Mouse (Mus musculus): Measurements from ENCODE around the gene Spag5. TPM values are rescaled to one million over a fixed set of nuclear protein-coding genes. Genes with fewer than 3 reads are reported as not detected.

Spag5 gene
- polyA plus RNA-seq, 1 experiment from 2014 or later: 4.6 TPM

DNA sequence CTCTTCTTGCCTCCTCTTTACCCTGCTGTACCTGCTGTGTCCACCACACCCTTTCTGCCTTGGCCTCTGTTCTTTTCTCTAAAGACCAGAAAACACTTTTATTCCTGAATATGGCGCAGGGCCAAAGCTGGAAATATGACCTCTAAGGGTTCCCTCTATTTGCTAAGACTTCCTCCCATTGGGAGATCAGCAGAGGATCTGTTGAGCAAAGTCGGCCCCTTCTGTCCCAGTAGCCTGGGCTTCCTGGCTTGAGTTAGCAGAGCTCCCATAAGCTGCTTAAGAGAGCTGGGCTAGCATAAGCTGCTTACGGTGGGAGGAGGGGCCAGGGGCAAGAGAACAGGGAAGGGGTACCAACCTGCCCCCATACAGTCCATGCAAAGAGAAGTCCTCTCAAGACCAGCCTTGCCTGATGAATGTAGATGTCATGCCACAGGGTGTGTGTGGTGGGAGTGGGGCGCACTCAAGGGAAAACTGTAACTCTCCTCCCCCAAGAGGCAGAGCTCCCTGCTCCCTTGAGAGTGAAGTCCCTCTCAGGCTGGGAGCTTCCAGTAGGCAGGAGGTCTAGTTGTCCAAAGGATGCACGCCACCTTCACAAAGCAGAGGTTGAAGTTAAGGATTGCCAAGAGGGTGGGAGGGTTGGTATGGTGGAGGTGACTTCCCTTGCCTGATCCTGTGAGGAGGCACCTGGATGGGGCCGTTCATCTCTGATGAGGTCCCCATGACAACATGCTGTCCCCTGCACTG lies 45.2 kb downstream of the Spag5 start:
- H3K36me3 ChIP-seq (ENCODE audit: control insufficient read depth, insufficient read depth): peaks cover 13% of the 10 kb centered on the region; the same call in 1 of the 2 replicates
- H3K4me3 ChIP-seq (ENCODE audit: low read depth, low read length): no peak overlapping the region
- no peaks in the 10 kb centered on the region for H3K27me3 ChIP-seq (replicated peaks; ENCODE audit: control insufficient read depth, insufficient read depth, low read length)
- no peaks in the 10 kb centered on the region for H3K9me3 ChIP-seq (ENCODE audit: control insufficient read depth)
- H3K9ac ChIP-seq (ENCODE audit: low read depth, low read length): no peak overlapping the region
- peaks cover 12% of the 10 kb centered on the region; the same call in 1 of the 2 replicates for H3K4me1 ChIP-seq (replicated peaks; ENCODE audit: control insufficient read depth, insufficient read depth, low read length)
- no peak overlapping the region for H3K27ac ChIP-seq (ENCODE audit: low read depth, low read length)
- H3K4me2 ChIP-seq (replicated peaks; ENCODE audit: low read depth): no peak overlapping the region
- WGBS: 79% methylated on average over 6 of the region's 6 CpGs
- no peak for ATAC-seq
- TF ChIP-seq CTCF (IDR thresholded peaks at IDR 0.05; ENCODE audit: low read depth): no peak

DNA sequence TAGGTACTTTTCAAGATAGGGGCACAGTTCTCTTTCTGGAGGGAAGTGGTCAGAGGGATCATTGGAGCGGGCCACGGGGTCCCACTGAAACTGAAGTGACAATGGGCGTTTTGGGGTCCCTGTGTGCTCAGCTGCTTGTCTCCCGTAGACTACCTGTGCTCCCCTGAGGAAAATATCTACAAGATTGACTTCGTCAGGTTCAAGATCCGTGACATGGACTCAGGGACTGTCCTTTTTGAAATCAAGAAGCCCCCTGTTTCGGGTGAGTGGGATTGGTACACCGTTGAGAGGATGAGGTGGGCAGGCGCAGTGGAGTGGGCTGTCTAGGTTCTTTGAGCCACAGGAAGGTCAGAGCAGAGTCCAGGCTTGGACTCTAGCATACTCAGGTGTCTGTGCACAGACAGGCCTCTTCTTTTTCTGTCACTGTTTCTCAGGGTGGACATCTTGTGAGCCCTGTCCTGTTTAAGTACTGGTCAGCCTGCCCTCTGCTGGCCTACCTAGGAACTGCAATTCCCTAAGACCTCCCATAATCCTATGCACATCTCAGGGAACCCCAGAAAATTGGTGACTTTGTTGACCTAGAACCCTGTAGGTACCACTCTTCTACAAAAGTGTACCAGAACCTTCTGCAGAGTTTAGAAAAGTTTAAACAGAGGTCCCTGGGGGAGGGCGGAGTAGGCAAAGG lies 45.9 kb downstream of the Spag5 start:
- peak; percentile 87 for TF ChIP-seq CTCF (IDR thresholded peaks at IDR 0.05; ENCODE audit: low read depth)
- Histone ChIP-seq H3K36me3 (ENCODE audit: control insufficient read depth, insufficient read depth) (0 out of 2 replicates have a peak, but pooled peaks cover 9% of the 10 kb centered on the region), H3K4me1 (replicated peaks; ENCODE audit: control insufficient read depth, insufficient read depth, low read length) (peaks cover 12% of the 10 kb centered on the region; the same call in 1 of the 2 replicates), H3K9ac (ENCODE audit: low read depth, low read length) (no peak overlapping the region), H3K4me2 (replicated peaks; ENCODE audit: low read depth) (no peak overlapping the region), H3K4me3 (ENCODE audit: low read depth, low read length) (no peak overlapping the region), H3K27ac (ENCODE audit: low read depth, low read length) (no peak overlapping the region), H3K27me3 (replicated peaks; ENCODE audit: control insufficient read depth, insufficient read depth, low read length) (no peaks in the 10 kb centered on the region), H3K9me3 (ENCODE audit: control insufficient read depth) (no peaks in the 10 kb centered on the region)
- WGBS: 96% methylated on average over 10 of the region's 10 CpGs
- peak; percentile 21; the same call in 1 of the 2 replicates for ATAC-seq

DNA sequence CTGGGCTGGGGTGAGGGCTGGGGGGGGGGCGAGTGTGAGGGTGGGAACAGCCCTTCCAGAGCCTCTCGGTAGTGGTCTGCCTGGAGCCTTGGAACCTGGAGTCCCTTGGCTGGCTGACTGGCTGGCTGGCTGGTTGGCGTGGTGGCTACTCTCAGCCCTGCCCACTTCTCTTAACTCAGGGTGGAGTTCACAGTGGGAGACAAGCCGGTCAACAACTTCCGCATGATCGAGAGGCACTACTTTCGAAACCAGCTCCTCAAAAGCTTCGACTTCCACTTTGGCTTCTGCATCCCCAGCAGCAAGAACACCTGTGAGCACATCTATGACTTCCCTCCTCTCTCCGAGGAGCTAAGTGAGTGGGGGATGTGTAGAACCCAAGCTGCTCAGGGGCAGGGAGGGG lies 46.6 kb downstream of the Spag5 start:
- H3K9me3 ChIP-seq (ENCODE audit: control insufficient read depth): no peaks in the 10 kb centered on the region
- H3K36me3 ChIP-seq (ENCODE audit: control insufficient read depth, insufficient read depth): 0 out of 2 replicates have a peak, but pooled peaks cover 9% of the 10 kb centered on the region
- H3K27ac ChIP-seq (ENCODE audit: low read depth, low read length): no peak overlapping the region
- H3K27me3 ChIP-seq (replicated peaks; ENCODE audit: control insufficient read depth, insufficient read depth, low read length): no peaks in the 10 kb centered on the region
- TF ChIP-seq CTCF (IDR thresholded peaks at IDR 0.05; ENCODE audit: low read depth): no peak
- H3K4me1 ChIP-seq (replicated peaks; ENCODE audit: control insufficient read depth, insufficient read depth, low read length): peaks cover 12% of the 10 kb centered on the region; the same call in 1 of the 2 replicates
- no peak for ATAC-seq
- no peak overlapping the region for H3K4me3 ChIP-seq (ENCODE audit: low read depth, low read length)
- no peak overlapping the region for H3K4me2 ChIP-seq (replicated peaks; ENCODE audit: low read depth)
- no peak overlapping the region for H3K9ac ChIP-seq (ENCODE audit: low read depth, low read length)
- 75% methylated on average over 9 of the region's 9 CpGs for WGBS

DNA sequence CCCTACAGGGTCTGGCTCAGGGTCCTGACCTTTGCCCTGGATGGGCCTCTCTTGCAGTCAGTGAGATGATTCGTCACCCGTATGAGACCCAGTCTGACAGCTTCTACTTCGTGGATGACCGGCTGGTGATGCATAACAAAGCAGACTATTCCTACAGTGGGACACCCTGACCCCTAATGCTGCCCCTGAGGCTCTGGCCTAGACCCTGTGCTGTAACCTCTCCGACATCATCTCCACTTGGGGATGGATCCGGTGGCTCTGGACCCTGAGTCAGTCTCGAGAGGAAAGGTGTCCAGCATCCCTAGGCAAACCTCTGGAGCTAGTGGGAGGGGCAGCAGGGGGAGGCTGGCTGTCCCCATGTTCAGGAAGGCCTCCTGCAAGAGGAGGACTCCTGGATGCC lies 47.1 kb downstream of the Spag5 start:
- no peak for TF ChIP-seq CTCF (IDR thresholded peaks at IDR 0.05; ENCODE audit: low read depth)
- WGBS: 50% methylated on average over 7 of the region's 7 CpGs
- no peak overlapping the region for H3K4me3 ChIP-seq (ENCODE audit: low read depth, low read length)

DNA sequence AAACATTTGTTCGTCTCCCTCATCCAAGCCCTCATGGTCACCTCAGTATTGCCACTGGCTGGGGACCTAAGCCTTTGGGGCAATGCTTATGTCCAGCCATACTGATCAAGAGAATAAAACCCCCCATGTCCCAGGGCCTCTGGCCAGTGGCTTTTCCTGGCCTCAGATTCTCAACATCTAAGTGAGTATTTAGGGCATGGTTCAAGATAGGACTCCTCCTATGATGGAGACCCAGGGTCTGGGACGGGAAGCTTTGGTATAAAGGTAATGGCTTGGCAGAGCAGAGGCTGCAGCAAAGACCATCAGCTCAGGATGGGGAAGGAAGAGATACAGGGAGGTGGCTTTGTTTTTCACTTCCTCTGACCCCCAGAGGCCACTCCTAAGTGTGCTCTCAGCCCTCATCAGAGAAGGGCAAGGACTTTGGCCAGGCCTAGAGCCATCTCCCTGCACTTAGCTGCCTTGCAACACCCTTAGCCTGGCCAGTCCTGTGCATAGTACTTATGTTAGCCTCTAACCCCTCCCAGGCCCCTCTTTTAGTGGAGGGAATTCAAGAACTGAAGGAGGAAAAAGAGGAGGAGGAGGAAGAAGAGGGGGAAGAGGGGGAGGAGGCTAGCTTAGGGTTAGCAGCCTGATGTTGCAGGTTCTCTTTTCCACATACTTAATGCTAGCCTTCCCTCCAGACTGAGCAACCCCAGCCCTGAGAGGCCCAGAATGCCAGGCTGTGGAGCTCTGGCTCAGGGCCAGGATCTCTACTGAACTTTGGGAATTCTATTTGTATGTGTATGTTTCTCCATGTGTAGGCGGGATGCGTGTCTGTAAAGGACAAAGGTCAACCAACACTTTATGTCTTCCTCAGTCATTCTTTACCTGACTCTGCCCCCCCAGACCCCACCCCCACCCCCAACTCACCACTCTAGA lies 48.4 kb downstream of the Spag5 start:
- Histone ChIP-seq H3K9ac (ENCODE audit: low read depth, low read length) (no peak overlapping the region), H3K4me3 (ENCODE audit: low read depth, low read length) (no peak overlapping the region), H3K36me3 (ENCODE audit: control insufficient read depth, insufficient read depth) (0 out of 2 replicates have a peak, but pooled peaks cover 9% of the 10 kb centered on the region), H3K4me1 (replicated peaks; ENCODE audit: control insufficient read depth, insufficient read depth, low read length) (0 out of 2 replicates have a peak, but pooled peaks cover 7% of the 10 kb centered on the region), H3K27me3 (replicated peaks; ENCODE audit: control insufficient read depth, insufficient read depth, low read length) (no peaks in the 10 kb centered on the region), H3K9me3 (ENCODE audit: control insufficient read depth) (no peaks in the 10 kb centered on the region), H3K27ac (ENCODE audit: low read depth, low read length) (peak overlapping the region; percentile 66; the same call in 1 of the 2 replicates), H3K4me2 (replicated peaks; ENCODE audit: low read depth) (no peak overlapping the region)
- peak; percentile 63 for ATAC-seq
- 47% methylated on average over 4 of the region's 4 CpGs for WGBS
- TF ChIP-seq CTCF (IDR thresholded peaks at IDR 0.05; ENCODE audit: low read depth): no peak

More for the DNA sequence above, 47.1 kb downstream of the Spag5 start:
- peaks cover 12% of the 10 kb centered on the region; the same call in 1 of the 2 replicates for H3K4me1 ChIP-seq (replicated peaks; ENCODE audit: control insufficient read depth, insufficient read depth, low read length)
- no peak overlapping the region for H3K4me2 ChIP-seq (replicated peaks; ENCODE audit: low read depth)
- H3K27ac ChIP-seq (ENCODE audit: low read depth, low read length): no peak overlapping the region
- no peaks in the 10 kb centered on the region for H3K9me3 ChIP-seq (ENCODE audit: control insufficient read depth)
- no peak overlapping the region for H3K9ac ChIP-seq (ENCODE audit: low read depth, low read length)
- H3K36me3 ChIP-seq (ENCODE audit: control insufficient read depth, insufficient read depth): 0 out of 2 replicates have a peak, but pooled peaks cover 9% of the 10 kb centered on the region
- no peaks in the 10 kb centered on the region for H3K27me3 ChIP-seq (replicated peaks; ENCODE audit: control insufficient read depth, insufficient read depth, low read length)
- no peak for ATAC-seq

Data from intestine, postnatal 0 days (tissue).